Mouse (Mus musculus) liver, embryonic 13.5 days (tissue): Measurements from ENCODE around the gene Wdr5. TPM values are rescaled to one million over a fixed set of nuclear protein-coding genes. Genes with fewer than 3 reads are reported as not detected.

ENCODE experiments used
- ATAC-seq: fragments of 200-750 bp; cut with Nextera tagmentation; 2 replicates; pipeline ENCODE4 v1.8.0; 2017; ENCODE audit warnings: low read depth, mild to moderate bottlenecking, moderate number of reproducible peaks, moderate library complexity
- DNase-seq: peaks from one replicate; pipeline ENCODE4 v3.0.0; 2022
- H3K27ac ChIP-seq: fragments of 300-500 bp; sonication (generic); 2 replicates; pipeline ENCODE4 v1.5.1; 2015; ENCODE audit warnings: moderate library complexity, mild to moderate bottlenecking, inconsistent platforms
- H3K27me3 ChIP-seq: fragments of 300-500 bp; sonication (generic); 2 replicates; pipeline ENCODE4 v1.6.1; 2015; ENCODE audit warnings: mild to moderate bottlenecking, inconsistent platforms
- H3K36me3 ChIP-seq: fragments of 300-500 bp; sonication (generic); 2 replicates; pipeline ENCODE4 v1.6.1; 2015; ENCODE audit warnings: mild to moderate bottlenecking, inconsistent platforms
- H3K4me1 ChIP-seq: fragments of 300-500 bp; sonication (generic); replicated peaks from 2 replicates; pipeline ENCODE4 v1.6.1; 2015; ENCODE audit warnings: inconsistent platforms
- H3K4me2 ChIP-seq: fragments of 300-500 bp; sonication (generic); 2 replicates; pipeline ENCODE4 v1.6.1; 2015; ENCODE audit warnings: inconsistent platforms, mild to moderate bottlenecking, moderate library complexity
- H3K4me3 ChIP-seq: fragments of 300-500 bp; sonication (generic); replicated peaks from 2 replicates; pipeline ENCODE4 v1.5.1; 2015; ENCODE audit warnings: mild to moderate bottlenecking, inconsistent platforms
- H3K9ac ChIP-seq: fragments of 300-500 bp; sonication (generic); 2 replicates; pipeline ENCODE4 v1.6.1; 2015; ENCODE audit warnings: mild to moderate bottlenecking, inconsistent platforms
- H3K9me3 ChIP-seq: fragments of 300-500 bp; sonication (generic); replicated peaks from 2 replicates; pipeline ENCODE4 v1.6.1; 2016; ENCODE audit warnings: inconsistent platforms
- WGBS: fragments of 180-500 bp; shearing (Covaris S2); methylation state at CpG from one replicate; pipeline ENCODE4 v1.1.7; 2015; ENCODE audit not compliant: insufficient replicate concordance; 5-methylcytosine and 5-hydroxymethylcytosine counted together
- polyA plus RNA-seq: library from polyadenylated mRNA; unstranded; fragments of >200 nt; fragmentation: Nextera tagmentation; extraction: Ambion mirVana; gene quantifications from 2 replicates; pipeline ENCODE4 v1.2.1, GENCODE M21; 2015

Wdr5 gene
- polyA plus RNA-seq, 1 experiment from 2014 or later, result 32.1 TPM

GRCm38 (mm10) chr2:27552620-27553287 is 37.8 kb downstream of the Wdr5 start:
- peaks cover 10% of the 10 kb centered on the region; the same call in 1 of the 2 replicates for H3K4me1 ChIP-seq
- ATAC-seq, result no peak
- 20% methylated on average over 7 of the region's 7 CpGs for WGBS
- no peak overlapping the region for H3K4me3 ChIP-seq
- no peak overlapping the region for H3K4me2 ChIP-seq
- H3K27me3 ChIP-seq, result no peaks in the 10 kb centered on the region
- H3K9me3 ChIP-seq, result no peaks in the 10 kb centered on the region
- DNase-seq, result peak; percentile 35
- H3K9ac ChIP-seq, result no peak overlapping the region
- H3K36me3 ChIP-seq, result no peaks in the 10 kb centered on the region
- no peak overlapping the region for H3K27ac ChIP-seq

GRCm38 (mm10) chr2:27554308-27554707 is 39.4 kb downstream of the Wdr5 start:
- H3K36me3 ChIP-seq, result no peaks in the 10 kb centered on the region
- no peaks in the 10 kb centered on the region for H3K27me3 ChIP-seq
- no peak overlapping the region for H3K4me2 ChIP-seq
- no peak overlapping the region for H3K27ac ChIP-seq
- DNase-seq (no peak), ATAC-seq (peak; percentile 47; the same call in 1 of the 2 replicates)
- no peak overlapping the region for H3K9ac ChIP-seq
- H3K4me3 ChIP-seq, result no peak overlapping the region
- peaks cover 10% of the 10 kb centered on the region; the same call in 1 of the 2 replicates for H3K4me1 ChIP-seq
- 51% methylated on average over 9 of the region's 9 CpGs for WGBS
- H3K9me3 ChIP-seq, result no peaks in the 10 kb centered on the region

GRCm38 (mm10) chr2:27556921-27557320 is 42.0 kb downstream of the Wdr5 start:
- no peaks in the 10 kb centered on the region for H3K9me3 ChIP-seq
- H3K27ac ChIP-seq, result no peak overlapping the region
- no peaks in the 10 kb centered on the region for H3K36me3 ChIP-seq
- H3K9ac ChIP-seq, result no peak overlapping the region
- H3K4me1 ChIP-seq, result peaks cover 16% of the 10 kb centered on the region; the same call in 1 of the 2 replicates
- H3K4me2 ChIP-seq, result no peak overlapping the region
- DNase-seq, result no peak
- no peak overlapping the region for H3K4me3 ChIP-seq
- no peaks in the 10 kb centered on the region for H3K27me3 ChIP-seq
- WGBS, result 64% methylated on average over 6 of the region's 6 CpGs
- ATAC-seq, result no peak

GRCm38 (mm10) chr2:27560708-27561123 is 45.8 kb downstream of the Wdr5 start:
- Histone ChIP-seq H3K4me2 (no peak overlapping the region), H3K9ac (no peak overlapping the region), H3K9me3 (no peaks in the 10 kb centered on the region), H3K4me3 (no peak overlapping the region), H3K4me1 (peaks cover 6% of the 10 kb centered on the region; the same call in 1 of the 2 replicates), H3K36me3 (no peaks in the 10 kb centered on the region), H3K27me3 (no peaks in the 10 kb centered on the region), H3K27ac (peak overlapping the region; percentile 55; the same call in 1 of the 2 replicates)
- DNase-seq (no peak), ATAC-seq (peak; percentile 43; the same call in 1 of the 2 replicates)
- 66% methylated on average over 7 of the region's 7 CpGs for WGBS

GRCm38 (mm10) chr2:27561159-27561558 is 46.2 kb downstream of the Wdr5 start:
- DNase-seq, result no peak
- no peak for ATAC-seq
- Histone ChIP-seq H3K4me1 (peaks cover 6% of the 10 kb centered on the region; the same call in 1 of the 2 replicates), H3K27ac (peak overlapping the region; percentile 6; the same call in 1 of the 2 replicates), H3K27me3 (no peaks in the 10 kb centered on the region), H3K4me2 (no peak overlapping the region), H3K9ac (no peak overlapping the region), H3K9me3 (no peaks in the 10 kb centered on the region), H3K4me3 (no peak overlapping the region), H3K36me3 (no peaks in the 10 kb centered on the region)
- 38% methylated on average over 1 of the region's 1 CpGs for WGBS

- WGBS, result 76% methylated on average over 3 of the region's 3 CpGs
- Histone ChIP-seq H3K4me1 (peaks cover 6% of the 10 kb centered on the region; the same call in 1 of the 2 replicates), H3K27me3 (no peaks in the 10 kb centered on the region), H3K9ac (no peak overlapping the region), H3K9me3 (no peaks in the 10 kb centered on the region), H3K27ac (no peak overlapping the region), H3K4me2 (no peak overlapping the region), H3K4me3 (no peak overlapping the region), H3K36me3 (no peaks in the 10 kb centered on the region)
- no peak for ATAC-seq
- no peak for DNase-seq
Measured at GRCm38 (mm10) chr2:27561829-27562228, 46.9 kb downstream of the Wdr5 start.

GRCm38 (mm10) chr2:27563641-27564148 is 48.7 kb downstream of the Wdr5 start:
- H3K9ac ChIP-seq, result no peak overlapping the region
- H3K9me3 ChIP-seq, result no peaks in the 10 kb centered on the region
- H3K36me3 ChIP-seq, result no peaks in the 10 kb centered on the region
- H3K27ac ChIP-seq, result no peak overlapping the region
- no peak overlapping the region for H3K4me3 ChIP-seq
- DNase-seq, result no peak
- no peak for ATAC-seq
- WGBS, result 30% methylated on average over 9 of the region's 9 CpGs
- H3K4me2 ChIP-seq, result no peak overlapping the region
- H3K27me3 ChIP-seq, result no peaks in the 10 kb centered on the region
- H3K4me1 ChIP-seq, result peaks cover 6% of the 10 kb centered on the region; the same call in 1 of the 2 replicates

- WGBS, result 66% methylated on average over 4 of the region's 4 CpGs
- peaks cover 6% of the 10 kb centered on the region; the same call in 1 of the 2 replicates for H3K4me1 ChIP-seq
Measured at GRCm38 (mm10) chr2:27564694-27565093, 49.7 kb downstream of the Wdr5 start.

GRCm38 (mm10) chr2:27565316-27566103 is 50.6 kb downstream of the Wdr5 start:
- Histone ChIP-seq H3K4me3 (no peak overlapping the region), H3K4me2 (no peak overlapping the region), H3K9me3 (no peaks in the 10 kb centered on the region), H3K4me1 (peaks cover 2% of the 10 kb centered on the region; the same call in 1 of the 2 replicates), H3K27me3 (no peaks in the 10 kb centered on the region), H3K9ac (no peak overlapping the region), H3K36me3 (no peaks in the 10 kb centered on the region), H3K27ac (no peak overlapping the region)
- 60% methylated on average over 12 of the region's 12 CpGs for WGBS
- ATAC-seq, result no peak
- no peak for DNase-seq

More at GRCm38 (mm10) chr2:27564694-27565093, 49.7 kb downstream of the Wdr5 start:
- no peak overlapping the region for H3K9ac ChIP-seq
- no peaks in the 10 kb centered on the region for H3K36me3 ChIP-seq
- no peaks in the 10 kb centered on the region for H3K9me3 ChIP-seq
- DNase-seq, result no peak
- no peak overlapping the region for H3K4me2 ChIP-seq
- no peak for ATAC-seq
- no peak overlapping the region for H3K4me3 ChIP-seq
- H3K27me3 ChIP-seq, result no peaks in the 10 kb centered on the region
- H3K27ac ChIP-seq, result no peak overlapping the region

- Histone ChIP-seq H3K4me1 (peaks cover 3% of the 10 kb centered on the region), H3K4me2 (no peak overlapping the region), H3K27me3 (no peaks in the 10 kb centered on the region), H3K36me3 (no peaks in the 10 kb centered on the region), H3K27ac (no peak overlapping the region), H3K9ac (no peak overlapping the region), H3K9me3 (no peaks in the 10 kb centered on the region), H3K4me3 (no peak overlapping the region)
- WGBS, result 50% methylated on average over 5 of the region's 5 CpGs
- no peak for DNase-seq
- ATAC-seq, result no peak
Measured at GRCm38 (mm10) chr2:27570856-27571255, 55.9 kb downstream of the Wdr5 start.

GRCm38 (mm10) chr2:27572261-27572793 is 57.4 kb downstream of the Wdr5 start:
- WGBS, result 48% methylated on average over 8 of the region's 8 CpGs
- no peaks in the 10 kb centered on the region for H3K27me3 ChIP-seq
- H3K4me3 ChIP-seq, result no peak overlapping the region
- DNase-seq (no peak), ATAC-seq (no peak; the same call in 1 of the 2 replicates)
- 0 out of 2 replicates have a peak overlapping the region, but pooled peaks have one; percentile 50 for H3K27ac ChIP-seq
- no peak overlapping the region for H3K9ac ChIP-seq
- no peak overlapping the region for H3K4me2 ChIP-seq
- peaks cover 3% of the 10 kb centered on the region for H3K4me1 ChIP-seq
- no peaks in the 10 kb centered on the region for H3K9me3 ChIP-seq
- H3K36me3 ChIP-seq, result no peaks in the 10 kb centered on the region
